Mouse (Mus musculus): ENCODE data around the gene Mtmr1. TPM values are rescaled to one million over a fixed set of nuclear protein-coding genes. Genes with fewer than 3 reads are reported as not detected.

The Mtmr1 gene
- polyA plus RNA-seq, 1 experiment from 2014 or later: 14.7 TPM

DNA sequence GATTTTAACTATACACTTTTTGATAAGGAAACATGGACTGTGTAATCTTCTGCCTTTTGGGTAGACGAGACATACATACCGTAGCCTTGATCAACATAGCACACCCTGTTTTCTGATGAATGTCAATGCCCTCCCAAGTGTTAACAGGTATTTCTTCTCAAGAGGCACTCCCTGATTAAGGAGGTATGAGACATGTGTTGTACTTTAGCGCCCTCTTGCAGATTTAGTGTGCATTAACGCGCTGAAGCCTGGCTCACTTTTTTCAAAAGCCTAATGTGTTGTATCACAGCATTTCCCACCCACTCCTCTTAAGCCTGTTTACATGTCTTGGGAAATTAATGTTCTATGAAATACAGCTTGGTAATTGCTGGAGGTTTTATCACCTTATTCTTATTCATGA, 17.0 kb downstream of the Mtmr1 start:
- no peaks in the 10 kb centered on the region for H3K9me3 ChIP-seq (ENCODE audit: control insufficient read depth, low read length)
- no peaks in the 10 kb centered on the region for H3K36me3 ChIP-seq (ENCODE audit: control insufficient read depth, insufficient read depth, low read length)
- peak; percentile 37; the same call in 1 of the 2 replicates for ATAC-seq
- no peak overlapping the region for H3K9ac ChIP-seq (ENCODE audit: low read depth, low read length)
- no peak overlapping the region for H3K27ac ChIP-seq (ENCODE audit: low read depth, low read length)
- no peaks in the 10 kb centered on the region for H3K27me3 ChIP-seq (replicated peaks; ENCODE audit: control insufficient read depth, insufficient read depth, low read length)
- 41% methylated on average over 5 of the region's 5 CpGs for WGBS
- H3K4me2 ChIP-seq (ENCODE audit: low read length): no peak overlapping the region
- no peaks in the 10 kb centered on the region for H3K4me1 ChIP-seq (ENCODE audit: control insufficient read depth, insufficient read depth, low read depth, low read length)
- H3K4me3 ChIP-seq (ENCODE audit: low read length): no peak overlapping the region

DNA sequence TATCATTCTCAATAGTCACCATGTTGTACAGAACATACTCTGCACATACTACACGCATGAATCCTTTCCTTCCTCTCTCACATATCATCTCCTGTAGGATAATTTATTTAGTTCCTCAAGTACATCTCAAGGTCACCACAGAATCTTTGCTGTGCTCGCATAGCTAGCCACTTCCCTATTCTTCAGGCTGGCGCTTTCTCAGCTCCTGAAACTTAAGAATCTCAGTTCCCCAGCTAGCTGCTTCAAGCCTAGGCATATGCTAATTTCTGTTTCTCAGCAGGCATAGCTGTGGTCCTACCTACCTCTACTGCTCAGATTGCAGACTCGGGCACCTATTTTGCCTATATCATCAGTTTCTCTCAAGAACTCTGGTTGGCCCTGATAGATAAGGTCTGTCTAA, 31.8 kb downstream of the Mtmr1 start:
- no peak for ATAC-seq

DNA sequence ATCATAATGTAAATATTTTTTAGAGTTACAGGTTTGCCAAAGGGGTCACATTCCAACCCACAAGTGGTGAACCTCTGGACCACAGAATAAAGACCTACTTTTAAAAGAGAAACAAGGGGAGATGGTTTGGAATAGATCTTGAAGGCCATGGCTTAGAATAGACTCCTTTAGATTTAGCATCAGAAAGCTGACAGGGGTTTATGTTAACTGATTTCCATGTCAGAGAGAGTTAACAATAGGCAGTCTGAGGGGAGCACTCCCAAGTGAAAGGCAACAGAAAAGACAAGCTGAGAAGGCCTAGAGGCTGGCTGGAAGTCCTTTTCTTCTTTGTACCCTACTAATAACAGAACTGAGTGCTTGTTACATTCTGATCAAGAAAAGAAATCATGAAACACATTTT, 41.7 kb downstream of the Mtmr1 start:
- Histone ChIP-seq H3K36me3 (ENCODE audit: control insufficient read depth, insufficient read depth, low read length) (peaks cover 3% of the 10 kb centered on the region; the same call in 1 of the 2 replicates), H3K4me2 (ENCODE audit: low read length) (no peak overlapping the region)
- no peak for ATAC-seq

More for the DNA sequence above, 31.8 kb downstream of the Mtmr1 start:
- Histone ChIP-seq H3K27ac (ENCODE audit: low read depth, low read length) (no peak overlapping the region), H3K9me3 (ENCODE audit: control insufficient read depth, low read length) (no peaks in the 10 kb centered on the region), H3K9ac (ENCODE audit: low read depth, low read length) (no peak overlapping the region), H3K4me1 (ENCODE audit: control insufficient read depth, insufficient read depth, low read depth, low read length) (no peaks in the 10 kb centered on the region), H3K27me3 (replicated peaks; ENCODE audit: control insufficient read depth, insufficient read depth, low read length) (no peaks in the 10 kb centered on the region), H3K4me2 (ENCODE audit: low read length) (no peak overlapping the region), H3K4me3 (ENCODE audit: low read length) (no peak overlapping the region), H3K36me3 (ENCODE audit: control insufficient read depth, insufficient read depth, low read length) (no peaks in the 10 kb centered on the region)
- 85% methylated on average over 4 of the region's 4 CpGs for WGBS

DNA sequence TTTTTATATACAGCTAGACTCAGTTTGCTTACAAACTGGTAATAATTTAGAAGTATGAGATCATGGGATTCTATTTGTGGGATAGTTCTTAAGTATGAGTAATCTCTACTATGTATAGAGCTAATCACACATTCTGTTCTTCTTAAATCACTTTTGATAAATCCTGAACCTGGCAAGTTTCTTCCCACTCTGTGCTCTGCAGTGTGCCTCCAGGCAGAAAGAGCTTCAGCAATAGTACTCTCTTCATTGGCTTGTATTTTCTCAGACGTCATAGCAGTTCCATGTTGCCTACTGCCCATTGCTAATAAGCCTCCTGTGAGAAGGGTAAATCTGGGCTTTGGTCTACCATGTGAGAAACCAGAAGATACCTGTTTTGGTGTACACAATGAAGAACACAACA, 43.8 kb downstream of the Mtmr1 start:
- WGBS: 78% methylated on average over 1 of the region's 1 CpGs

More for the DNA sequence above, 41.7 kb downstream of the Mtmr1 start:
- Histone ChIP-seq H3K9ac (ENCODE audit: low read depth, low read length) (no peak overlapping the region), H3K9me3 (ENCODE audit: control insufficient read depth, low read length) (no peaks in the 10 kb centered on the region), H3K27ac (ENCODE audit: low read depth, low read length) (no peak overlapping the region), H3K27me3 (replicated peaks; ENCODE audit: control insufficient read depth, insufficient read depth, low read length) (no peaks in the 10 kb centered on the region), H3K4me1 (ENCODE audit: control insufficient read depth, insufficient read depth, low read depth, low read length) (no peaks in the 10 kb centered on the region), H3K4me3 (ENCODE audit: low read length) (no peak overlapping the region)

DNA sequence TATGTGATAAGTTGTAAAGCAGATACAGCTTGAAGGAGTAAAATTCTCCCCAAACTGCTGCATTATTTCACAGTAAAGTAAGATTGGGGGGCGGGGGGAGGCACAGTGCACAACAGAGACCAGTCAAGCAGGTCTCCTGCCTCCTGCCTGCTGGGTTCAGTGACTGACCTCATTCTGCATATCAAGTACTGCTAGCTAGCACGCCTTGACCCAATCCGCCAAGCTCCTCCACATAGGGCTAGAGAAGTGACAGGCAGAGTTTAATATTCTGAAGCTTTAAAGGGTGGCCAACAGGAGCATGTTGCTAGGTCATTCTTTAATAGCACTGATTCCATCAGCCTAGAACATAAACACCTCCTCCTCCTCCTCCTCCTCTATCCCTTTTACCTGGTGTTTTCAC, 48.2 kb downstream of the Mtmr1 start:
- Histone ChIP-seq H3K4me2 (ENCODE audit: low read length) (no peak overlapping the region), H3K9ac (ENCODE audit: low read depth, low read length) (no peak overlapping the region), H3K36me3 (ENCODE audit: control insufficient read depth, insufficient read depth, low read length) (0 out of 2 replicates have a peak, but pooled peaks cover 3% of the 10 kb centered on the region), H3K9me3 (ENCODE audit: control insufficient read depth, low read length) (no peaks in the 10 kb centered on the region), H3K4me3 (ENCODE audit: low read length) (no peak overlapping the region), H3K27ac (ENCODE audit: low read depth, low read length) (no peak overlapping the region), H3K27me3 (replicated peaks; ENCODE audit: control insufficient read depth, insufficient read depth, low read length) (no peaks in the 10 kb centered on the region), H3K4me1 (ENCODE audit: control insufficient read depth, insufficient read depth, low read depth, low read length) (no peaks in the 10 kb centered on the region)
- 49% methylated on average over 3 of the region's 3 CpGs for WGBS
- ATAC-seq: no peak

More for the DNA sequence above, 43.8 kb downstream of the Mtmr1 start:
- no peak for ATAC-seq
- Histone ChIP-seq H3K9me3 (ENCODE audit: control insufficient read depth, low read length) (no peaks in the 10 kb centered on the region), H3K4me1 (ENCODE audit: control insufficient read depth, insufficient read depth, low read depth, low read length) (no peaks in the 10 kb centered on the region), H3K27ac (ENCODE audit: low read depth, low read length) (no peak overlapping the region), H3K9ac (ENCODE audit: low read depth, low read length) (no peak overlapping the region), H3K4me2 (ENCODE audit: low read length) (no peak overlapping the region), H3K36me3 (ENCODE audit: control insufficient read depth, insufficient read depth, low read length) (no peaks in the 10 kb centered on the region), H3K4me3 (ENCODE audit: low read length) (no peak overlapping the region), H3K27me3 (replicated peaks; ENCODE audit: control insufficient read depth, insufficient read depth, low read length) (no peaks in the 10 kb centered on the region)

DNA sequence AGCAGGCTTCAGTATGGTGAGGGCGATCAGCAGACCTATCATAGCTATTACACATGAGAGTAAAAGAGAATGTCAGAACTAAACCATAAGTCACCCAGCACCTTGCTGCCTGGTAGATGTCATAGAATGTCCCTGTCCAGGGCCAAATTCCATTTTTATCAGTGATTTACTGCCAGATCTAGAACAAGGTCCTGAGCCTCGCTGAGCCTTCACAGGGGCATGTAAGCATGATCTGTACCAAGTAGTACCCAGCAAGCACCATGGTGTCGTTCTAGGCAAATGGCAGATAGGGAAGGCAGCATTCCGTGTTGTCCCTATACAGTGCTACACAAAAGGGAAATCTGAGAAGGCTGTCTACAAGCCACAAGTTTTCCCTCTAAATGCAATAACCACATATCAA, 49.1 kb downstream of the Mtmr1 start:
- no peak overlapping the region for H3K4me3 ChIP-seq (ENCODE audit: low read length)
- H3K9me3 ChIP-seq (ENCODE audit: control insufficient read depth, low read length): no peaks in the 10 kb centered on the region
- no peaks in the 10 kb centered on the region for H3K4me1 ChIP-seq (ENCODE audit: control insufficient read depth, insufficient read depth, low read depth, low read length)
- H3K27me3 ChIP-seq (replicated peaks; ENCODE audit: control insufficient read depth, insufficient read depth, low read length): no peaks in the 10 kb centered on the region
- ATAC-seq: no peak
- H3K9ac ChIP-seq (ENCODE audit: low read depth, low read length): no peak overlapping the region
- H3K4me2 ChIP-seq (ENCODE audit: low read length): no peak overlapping the region
- 92% methylated on average over 4 of the region's 4 CpGs for WGBS
- no peak overlapping the region for H3K27ac ChIP-seq (ENCODE audit: low read depth, low read length)
- 0 out of 2 replicates have a peak, but pooled peaks cover 3% of the 10 kb centered on the region for H3K36me3 ChIP-seq (ENCODE audit: control insufficient read depth, insufficient read depth, low read length)

DNA sequence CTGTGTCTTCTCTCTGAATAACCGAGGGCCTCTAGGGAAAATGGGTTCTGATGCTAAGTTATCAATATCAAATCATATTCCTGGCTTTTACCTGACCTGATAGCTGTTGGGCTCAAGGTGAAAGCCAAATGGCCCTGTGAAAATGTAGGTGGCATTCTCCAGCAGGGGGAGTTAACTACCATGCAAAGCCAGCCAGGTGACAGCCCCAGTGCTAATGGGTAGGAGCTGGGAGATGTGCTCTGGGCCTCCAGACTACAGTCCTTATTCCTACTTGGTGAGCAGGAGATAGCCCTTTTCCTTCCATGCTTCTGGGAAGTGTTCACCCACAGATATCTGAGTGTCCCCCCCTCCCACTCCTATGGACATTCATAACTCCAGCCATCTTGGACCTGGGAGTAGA, 60.3 kb downstream of the Mtmr1 start:
- no peak for ATAC-seq
- H3K36me3 ChIP-seq (ENCODE audit: control insufficient read depth, insufficient read depth, low read length): no peaks in the 10 kb centered on the region
- H3K4me1 ChIP-seq (ENCODE audit: control insufficient read depth, insufficient read depth, low read depth, low read length): no peaks in the 10 kb centered on the region
- no peaks in the 10 kb centered on the region for H3K9me3 ChIP-seq (ENCODE audit: control insufficient read depth, low read length)
- H3K27ac ChIP-seq (ENCODE audit: low read depth, low read length): no peak overlapping the region
- H3K9ac ChIP-seq (ENCODE audit: low read depth, low read length): no peak overlapping the region
- WGBS: 78% methylated on average over 1 of the region's 1 CpGs
- H3K27me3 ChIP-seq (replicated peaks; ENCODE audit: control insufficient read depth, insufficient read depth, low read length): no peaks in the 10 kb centered on the region
- H3K4me2 ChIP-seq (ENCODE audit: low read length): no peak overlapping the region
- no peak overlapping the region for H3K4me3 ChIP-seq (ENCODE audit: low read length)

DNA sequence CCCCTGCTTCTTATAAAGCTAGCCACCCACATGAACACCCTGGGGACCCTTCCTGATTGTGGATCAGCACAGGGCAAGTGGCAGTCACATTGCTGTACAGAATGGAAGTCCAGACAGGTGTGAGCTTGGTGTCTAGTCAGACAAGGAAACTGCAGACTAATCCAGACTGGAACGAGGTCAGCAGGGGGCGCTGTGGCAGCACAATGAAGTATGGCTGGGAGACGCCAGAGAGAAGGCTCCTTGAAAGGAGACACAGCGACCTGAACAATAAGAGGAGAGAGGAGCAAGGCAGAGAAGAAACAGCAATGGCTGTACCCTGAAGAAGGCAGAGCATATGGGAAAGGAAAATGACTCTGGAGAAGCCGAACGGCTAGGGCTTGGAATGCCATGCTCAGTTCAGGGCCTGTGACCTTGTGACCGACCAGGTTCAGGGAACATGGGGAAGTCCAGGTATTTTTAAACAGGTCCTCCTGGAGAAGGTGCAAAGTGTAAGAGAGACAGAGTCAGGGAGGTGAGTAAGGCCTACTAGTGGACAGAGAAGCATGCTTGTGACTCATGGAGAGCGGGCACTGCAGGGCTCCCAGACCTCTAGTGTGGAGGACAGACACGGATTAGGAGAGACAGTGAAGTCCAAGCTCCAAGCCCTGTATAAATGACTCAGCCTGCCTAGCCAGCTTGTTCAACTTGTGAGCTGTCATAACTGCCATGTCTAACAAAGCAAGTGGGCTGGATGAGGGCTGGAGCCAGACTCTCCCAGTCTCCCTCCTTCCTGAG, 61.4 kb downstream of the Mtmr1 start:
- Histone ChIP-seq H3K9ac (ENCODE audit: low read depth, low read length) (no peak overlapping the region), H3K4me3 (ENCODE audit: low read length) (no peak overlapping the region), H3K27ac (ENCODE audit: low read depth, low read length) (no peak overlapping the region), H3K9me3 (ENCODE audit: control insufficient read depth, low read length) (no peaks in the 10 kb centered on the region), H3K36me3 (ENCODE audit: control insufficient read depth, insufficient read depth, low read length) (no peaks in the 10 kb centered on the region), H3K27me3 (replicated peaks; ENCODE audit: control insufficient read depth, insufficient read depth, low read length) (no peaks in the 10 kb centered on the region), H3K4me2 (ENCODE audit: low read length) (no peak overlapping the region), H3K4me1 (ENCODE audit: control insufficient read depth, insufficient read depth, low read depth, low read length) (no peaks in the 10 kb centered on the region)
- peak; percentile 87 for ATAC-seq
- 46% methylated on average over 9 of the region's 9 CpGs for WGBS

DNA sequence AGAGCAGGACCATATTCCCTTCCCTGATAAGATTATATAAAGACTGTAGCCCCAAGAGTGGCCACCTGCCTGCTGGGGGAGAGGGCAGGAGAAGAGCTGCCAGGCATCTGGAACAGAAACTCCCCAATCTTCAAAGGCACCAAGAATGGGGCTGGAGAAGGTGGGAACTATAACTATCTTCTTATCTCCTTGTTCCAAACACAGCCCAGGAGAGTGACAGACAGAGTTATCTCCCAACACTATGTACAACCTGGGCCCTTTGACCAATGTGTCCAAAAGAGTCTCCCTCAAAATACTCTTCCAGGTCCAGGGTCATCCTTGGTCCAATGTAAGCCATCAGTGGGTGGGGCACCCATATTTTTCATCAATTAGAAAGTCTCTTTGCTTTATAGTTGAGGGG, 62.9 kb downstream of the Mtmr1 start:
- no peak overlapping the region for H3K9ac ChIP-seq (ENCODE audit: low read depth, low read length)
- H3K27me3 ChIP-seq (replicated peaks; ENCODE audit: control insufficient read depth, insufficient read depth, low read length): no peaks in the 10 kb centered on the region
- H3K4me1 ChIP-seq (ENCODE audit: control insufficient read depth, insufficient read depth, low read depth, low read length): no peaks in the 10 kb centered on the region
- no peak overlapping the region for H3K4me2 ChIP-seq (ENCODE audit: low read length)
- H3K36me3 ChIP-seq (ENCODE audit: control insufficient read depth, insufficient read depth, low read length): no peaks in the 10 kb centered on the region
- ATAC-seq: no peak
- H3K27ac ChIP-seq (ENCODE audit: low read depth, low read length): no peak overlapping the region
- no peak overlapping the region for H3K4me3 ChIP-seq (ENCODE audit: low read length)
- H3K9me3 ChIP-seq (ENCODE audit: control insufficient read depth, low read length): no peaks in the 10 kb centered on the region

All from hindbrain, embryonic 16.5 days (tissue).